Mouse (Mus musculus) heart, postnatal 36 days (tissue): ENCODE results near the gene Nxf1. TPM values are rescaled to one million over a fixed set of nuclear protein-coding genes. Genes with fewer than 3 reads are reported as not detected.
"Not testable (repeated sequence)": the region's sequence is repeated elsewhere in the genome, so short reads cannot be mapped to it uniquely, and the experiment has no call there.

ENCODE experiments used
- DNase-seq, 2 experiments: peaks; one replicate each; pipeline ENCODE4 v3.0.0; 2021 to 2022
- intact Hi-C: fragments of 180-260 bp; cut with DNase I; formaldehyde crosslinking; loops from one replicate; pipeline ENCODE4 v1.15.1; 2025
- total RNA-seq, 2 experiments: library from RNA; stranded (reverse); gene quantifications; 2 replicates each; pipeline ENCODE4 v1.2.3; 2021

Nxf1 gene
- total RNA-seq = 10 to 100 TPM; 36.7 to 37.6 TPM

GRCm38 (mm10) chr19:8756635-8757387, at the start of gene Nxf1:
Gene Nxf1 (plus strand): TSS chr19:8757073.
- DNase-seq = peak; percentile 92 to 93

GRCm38 (mm10) chr19:8708954-8709353, 47.9 kb upstream of the Nxf1 start:
- intact Hi-C loops = no loop called here

More at GRCm38 (mm10) chr19:8756635-8757387, at the start of gene Nxf1:
- intact Hi-C loops = loop anchor here (5.0 kb wide), 1 partner anchor 65 kb away; the partner anchor contains the start of gene Hnrnpul2

DNA sequence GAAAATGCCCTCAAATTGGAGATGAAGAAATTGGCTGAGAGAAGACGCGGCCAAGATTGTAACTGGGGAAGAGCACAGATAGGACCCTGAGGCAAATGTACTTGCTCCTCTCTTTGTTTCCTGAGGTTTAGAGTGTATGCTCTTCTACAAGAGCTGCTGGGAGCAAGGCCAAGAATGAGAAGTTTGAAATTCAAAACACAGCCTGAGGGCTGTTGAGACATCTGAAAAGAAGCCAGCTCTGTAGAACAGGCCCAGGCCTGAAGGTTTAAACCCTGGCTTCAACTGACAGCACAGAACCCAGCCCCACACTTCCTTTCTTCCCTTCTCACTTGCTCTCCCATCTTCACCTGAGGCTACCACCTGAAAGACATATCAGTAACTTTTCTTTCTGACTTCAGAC, 46.8 kb upstream of the Nxf1 start:
- no peak for DNase-seq
- intact Hi-C loops = no loop called here

More at GRCm38 (mm10) chr19:8708954-8709353, 47.9 kb upstream of the Nxf1 start:
- no peak for DNase-seq

DNA sequence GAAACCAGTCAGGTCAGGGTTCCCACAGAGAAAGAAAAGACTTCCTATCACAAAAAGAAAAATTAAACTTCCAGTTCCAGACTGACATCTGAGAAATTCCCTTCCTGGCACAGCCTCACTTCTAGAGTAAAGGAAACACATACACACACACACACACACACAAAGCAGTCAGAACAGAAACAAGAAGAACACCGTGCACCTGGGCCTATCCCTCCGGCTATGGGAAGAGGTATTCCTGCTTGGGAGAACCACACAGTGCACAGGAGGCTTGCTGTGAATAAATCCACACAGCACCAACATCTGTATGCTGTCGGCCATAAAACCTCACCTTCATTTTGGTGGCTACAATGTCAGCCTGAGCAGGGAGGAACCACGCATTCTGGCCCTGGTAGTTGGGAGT, 45.4 kb upstream of the Nxf1 start:
- DNase-seq = no peak
- intact Hi-C loops = no loop called here

DNA sequence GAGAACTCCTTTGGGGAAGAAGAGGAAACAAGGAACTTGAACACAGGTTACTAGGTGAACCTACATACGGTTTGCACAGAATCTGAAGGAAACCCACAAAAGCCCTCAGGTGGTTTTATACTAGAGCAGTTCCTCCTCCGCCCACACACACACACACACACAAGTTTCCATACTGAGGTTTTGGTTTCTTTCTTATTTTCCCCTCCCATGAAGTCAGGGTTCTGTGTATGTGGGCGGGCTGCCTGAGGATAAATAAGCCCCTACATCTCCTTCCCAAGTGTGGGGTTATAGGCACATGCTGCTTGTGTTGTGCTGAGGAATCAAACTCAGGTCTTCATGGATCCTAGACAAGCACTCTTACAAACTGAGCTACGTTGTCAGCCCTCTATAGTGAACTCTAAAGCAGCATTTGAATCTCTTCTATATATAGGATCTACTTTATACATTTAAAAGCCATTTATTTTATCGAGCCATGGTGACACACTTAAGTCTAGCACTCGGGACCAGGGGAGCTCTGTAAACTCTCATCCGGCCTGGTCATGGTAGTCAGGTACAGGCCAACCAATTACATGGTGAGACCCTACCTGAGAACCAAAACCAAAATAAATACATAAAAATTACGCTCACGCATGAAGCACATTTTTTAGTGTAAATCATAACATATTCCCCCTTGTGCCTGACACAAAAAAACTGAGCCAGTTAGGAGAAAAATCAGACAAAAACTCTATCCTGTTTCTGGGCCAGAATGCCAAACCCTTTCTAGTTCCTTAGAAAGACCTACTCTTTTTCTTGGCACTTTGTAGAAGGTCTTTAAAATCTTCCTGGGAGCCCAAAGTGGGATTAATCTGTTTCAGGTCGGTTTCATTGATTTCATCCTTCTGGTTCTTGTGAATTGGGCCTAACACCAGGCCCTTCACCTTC, 44.7 kb upstream of the Nxf1 start:
- DNase-seq = no peak
- intact Hi-C loops = no loop called here

DNA sequence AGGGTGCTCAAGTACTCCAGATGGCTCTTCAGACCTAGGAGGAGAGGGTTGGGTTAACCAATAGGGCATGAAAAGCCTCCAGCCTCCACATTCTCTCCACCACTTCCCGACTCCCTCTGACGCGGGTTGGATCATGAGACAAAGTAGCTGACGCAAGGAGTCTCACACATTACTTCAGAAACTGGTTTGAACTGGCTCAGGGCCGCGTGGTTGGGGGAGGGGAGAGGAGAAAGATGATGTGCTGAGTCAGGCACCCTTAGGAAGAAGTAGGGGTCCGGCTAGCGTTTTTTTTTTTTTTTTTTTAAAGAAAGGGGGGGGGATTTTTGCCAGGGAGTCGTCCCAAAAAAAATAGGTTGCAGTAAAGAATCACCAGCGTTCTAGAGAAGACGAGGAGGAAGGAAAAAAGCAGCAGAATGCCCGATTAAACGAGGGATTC, 44.0 kb upstream of the Nxf1 start:
- DNase-seq = peak; percentile 64 to 67
- intact Hi-C loops = no loop called here

DNA sequence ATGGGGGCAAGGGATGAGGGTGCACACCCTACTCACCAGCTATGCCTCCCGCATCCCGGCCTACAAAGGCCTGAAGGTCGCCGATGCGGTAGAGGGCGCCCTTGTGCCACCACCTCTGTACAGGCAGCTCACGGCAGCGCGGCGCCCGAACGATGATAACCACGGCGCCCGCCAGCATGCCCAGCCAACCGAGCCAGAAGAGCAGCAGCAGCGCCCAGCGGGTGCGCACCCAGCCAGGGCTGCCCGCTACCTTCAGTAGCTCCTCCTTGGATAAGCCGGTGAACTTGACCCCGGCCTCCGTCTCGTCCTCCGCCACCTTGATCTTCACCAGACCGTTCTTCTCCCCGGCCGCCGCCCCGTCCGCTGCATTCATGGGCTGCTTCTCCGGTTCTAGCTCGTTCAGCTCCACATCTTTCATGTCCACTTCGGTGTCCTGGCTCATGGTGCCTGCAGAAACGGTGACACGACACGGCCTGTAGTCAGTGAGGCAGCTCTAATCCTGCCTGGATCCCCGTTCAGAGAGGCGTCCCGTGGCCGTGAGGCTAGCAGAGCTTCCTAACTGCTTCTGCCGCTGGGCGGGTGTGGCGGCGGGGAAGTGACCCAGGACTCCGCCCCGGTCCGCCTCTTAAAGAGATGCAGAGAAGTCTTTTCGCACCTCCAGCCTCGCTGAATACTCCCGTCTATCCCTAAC, 43.4 kb upstream of the Nxf1 start:
- DNase-seq = peak; percentile 94 to 95
- intact Hi-C loops = no loop called here

DNA sequence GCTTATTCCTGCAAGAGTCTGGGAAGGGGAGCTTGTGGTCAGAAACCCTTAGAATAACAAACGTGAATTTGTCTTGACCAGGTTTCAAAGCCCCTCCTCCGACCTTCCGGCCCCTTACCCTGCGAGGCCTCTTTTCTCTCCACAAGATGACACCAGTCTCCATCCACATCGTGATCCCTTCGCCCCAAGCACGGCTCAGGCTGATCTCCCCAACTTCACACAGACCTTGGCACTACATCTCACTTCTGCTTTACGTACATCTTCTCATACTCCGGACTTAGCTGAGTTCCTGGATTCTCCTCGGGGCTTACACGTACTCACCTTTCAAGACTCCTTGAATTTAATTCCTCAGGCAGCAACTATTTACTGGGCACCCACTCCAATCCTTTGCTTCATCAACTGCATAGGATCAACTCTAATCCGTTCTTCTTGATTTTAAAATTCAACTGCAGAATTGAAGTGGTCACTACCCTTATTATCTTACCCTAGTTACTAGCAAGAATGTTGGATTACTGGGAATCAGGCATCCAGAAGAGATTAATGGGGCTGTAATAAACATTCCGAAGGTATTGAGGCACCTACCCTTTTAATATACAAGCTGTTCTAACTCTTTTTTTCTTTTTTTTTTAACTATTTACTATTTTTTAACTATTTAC, 42.7 kb upstream of the Nxf1 start:
- DNase-seq = no peak
- intact Hi-C loops = no loop called here

DNA sequence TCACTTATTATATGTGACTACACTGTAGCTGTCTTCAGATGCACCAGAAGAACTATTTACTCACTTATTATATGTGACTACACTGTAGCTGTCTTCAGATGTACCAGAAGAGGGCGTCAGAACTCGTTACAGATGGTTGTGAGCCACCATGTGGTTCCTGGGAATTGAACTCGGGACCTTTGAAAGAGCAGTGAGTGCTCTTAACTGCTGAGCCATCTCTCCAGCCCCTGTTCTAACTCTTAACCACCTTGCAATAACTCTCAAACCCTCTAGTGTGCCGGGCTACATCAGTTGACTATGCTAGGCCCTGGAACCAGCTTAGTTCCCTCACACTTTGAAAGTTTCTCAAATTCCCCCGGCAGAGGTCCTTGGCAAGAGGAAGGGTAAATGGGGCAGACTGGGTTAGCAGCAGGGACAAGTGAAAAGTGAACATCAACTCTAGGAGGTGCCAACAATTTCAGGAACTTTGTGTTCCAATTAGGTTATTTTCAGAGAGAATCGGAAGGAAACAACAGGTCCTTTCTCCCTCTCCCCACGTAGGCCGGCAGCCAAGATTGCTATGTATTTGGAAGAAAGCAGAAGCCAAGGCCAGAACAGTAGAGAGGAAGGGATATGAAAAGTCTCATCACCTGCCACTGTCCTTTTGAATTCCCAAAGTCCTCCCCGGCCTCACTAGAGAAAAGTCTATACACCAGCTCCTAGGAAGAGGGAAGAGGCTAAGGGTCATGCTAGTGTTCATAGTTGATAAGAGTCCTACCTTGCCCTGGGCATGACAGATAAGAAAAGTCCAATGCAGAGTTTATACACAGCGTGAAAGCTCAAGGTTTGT, 42.0 kb upstream of the Nxf1 start:
- DNase-seq = peak; percentile 31
- intact Hi-C loops = loop anchor here (5.0 kb wide), 1 partner anchor 392 kb away; no protein-coding TSS in a partner anchor

DNA sequence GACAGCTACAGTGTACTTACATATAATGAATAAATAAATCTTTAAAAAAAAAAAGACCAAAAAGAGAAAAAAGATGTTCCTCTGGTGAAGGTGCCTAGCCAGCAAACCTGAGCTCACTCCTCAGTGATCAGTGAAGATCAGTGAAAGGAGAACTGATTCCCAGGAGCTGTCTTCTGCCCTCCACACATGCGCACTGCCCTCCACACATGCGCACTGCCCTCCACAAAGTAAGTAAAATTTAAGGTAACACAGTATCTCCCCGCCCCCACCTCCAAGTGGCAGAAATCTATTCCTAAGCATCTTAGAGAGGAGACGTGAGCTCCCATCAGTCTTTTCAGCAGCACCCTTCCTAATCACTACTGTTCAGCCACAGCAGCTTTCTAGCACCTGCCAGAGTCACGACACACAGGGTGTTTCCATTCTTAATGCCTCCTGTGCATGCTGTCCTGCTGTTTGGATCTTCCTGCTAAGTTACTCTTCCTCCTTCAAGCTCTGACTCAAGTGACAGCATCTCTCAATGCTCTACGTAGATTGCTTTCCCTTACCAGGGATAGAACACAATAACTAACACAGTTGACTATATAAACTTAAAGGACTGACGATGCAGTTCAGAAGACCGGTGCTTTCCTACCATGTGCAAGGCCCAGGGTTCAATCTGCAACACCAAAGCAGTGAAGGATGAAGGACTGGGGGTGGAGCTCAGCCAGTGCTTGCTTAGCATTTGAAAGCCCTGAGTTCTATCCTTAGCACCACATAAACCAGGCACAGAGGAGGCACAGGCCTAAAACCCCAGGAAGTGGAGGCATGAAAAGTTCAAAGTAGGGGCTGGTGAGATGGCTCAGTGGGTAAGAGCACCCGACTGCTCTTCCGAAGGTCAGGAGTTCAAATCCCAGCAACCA, 40.8 kb upstream of the Nxf1 start:
- no peak for DNase-seq
- intact Hi-C loops = loop anchor here (5.0 kb wide), 1 partner anchor 391 kb away; no protein-coding TSS in a partner anchor

- intact Hi-C loops = loop anchor here (5.0 kb wide), 1 partner anchor 390 kb away; no protein-coding TSS in a partner anchor
- DNase-seq = no peak
These were observed 40.0 kb upstream of the Nxf1 start for GRCm38 (mm10) chr19:8716767-8717475.

- DNase-seq = peak; percentile 63 to 66
- intact Hi-C loops = loop anchor here (5.0 kb wide), 1 partner anchor 389 kb away; no protein-coding TSS in a partner anchor
These were observed 38.5 kb upstream of the Nxf1 start for GRCm38 (mm10) chr19:8718357-8718756.

- intact Hi-C loops = loop anchor here (5.0 kb wide), 1 partner anchor 388 kb away; no protein-coding TSS in a partner anchor
- not testable (repeated sequence) for DNase-seq
These were observed 37.8 kb upstream of the Nxf1 start for GRCm38 (mm10) chr19:8719037-8719436.

DNA sequence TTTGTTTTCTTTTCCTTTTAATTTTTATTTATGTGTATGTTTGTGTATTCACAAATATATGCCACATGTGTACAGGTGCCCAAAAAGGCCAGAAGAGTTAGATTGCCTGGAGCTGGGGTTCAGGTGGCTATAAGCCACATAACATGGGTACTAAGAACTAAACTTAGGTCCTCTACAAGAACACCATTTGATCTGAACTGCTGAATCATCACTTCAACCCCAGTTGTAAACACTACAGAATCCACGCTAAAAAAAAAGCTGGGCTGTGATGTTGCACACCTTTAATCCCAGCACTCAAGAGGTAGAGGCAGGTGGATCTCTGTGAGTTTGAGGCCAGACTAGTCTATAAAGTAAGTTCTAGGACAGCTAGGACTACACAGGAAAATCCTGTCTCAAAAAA, 35.5 kb upstream of the Nxf1 start:
- no peak for DNase-seq
- intact Hi-C loops = loop anchor here (5.0 kb wide), 1 partner anchor 101 kb away; the partner anchor contains the start of gene Hnrnpul2

- intact Hi-C loops = loop anchor here (5.0 kb wide), 1 partner anchor 100 kb away; the partner anchor contains the start of gene Hnrnpul2
- no peak for DNase-seq
These were observed 34.9 kb upstream of the Nxf1 start for GRCm38 (mm10) chr19:8722021-8722420.

DNA sequence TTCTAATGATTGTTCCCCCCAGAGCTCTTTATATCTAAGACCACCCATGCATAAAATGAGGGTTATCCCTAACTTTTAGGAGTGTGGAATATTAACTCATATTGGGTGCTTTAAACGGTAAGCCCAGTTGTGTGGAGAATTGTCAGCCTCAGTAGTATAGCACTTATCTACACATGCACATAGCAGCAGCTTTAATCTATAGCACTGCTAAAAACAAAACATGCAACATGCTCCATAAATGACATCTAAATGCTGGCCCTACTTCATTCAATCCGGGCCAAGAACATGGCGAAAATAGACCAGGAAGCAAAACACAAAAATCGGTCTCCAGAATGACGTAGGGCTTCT, 34.3 kb upstream of the Nxf1 start:
- no peak for DNase-seq
- intact Hi-C loops = loop anchor here (5.0 kb wide), 1 partner anchor 100 kb away; the partner anchor contains the start of gene Hnrnpul2

- peak; percentile 94 to 95 for DNase-seq
- intact Hi-C loops = loop anchor here (5.0 kb wide), 1 partner anchor 99 kb away; the partner anchor contains the start of gene Hnrnpul2
These were observed 33.8 kb upstream of the Nxf1 start, which contains the start of gene Slc3a2 for GRCm38 (mm10) chr19:8722907-8723573. Gene Slc3a2 (minus strand): TSS chr19:8723369.
